Mouse (Mus musculus) lung, postnatal 0 days (tissue): ENCODE measurements around the gene Grap2.

ENCODE experiments used
- CTCF ChIP-seq: IDR thresholded peaks from 2 replicates; pipeline ENCODE4 v1.5.1; 2016; ENCODE audit warnings: antibody characterized with exemption, mild to moderate bottlenecking
- EP300 ChIP-seq: IDR thresholded peaks from 2 replicates; pipeline ENCODE4 v1.6.1; 2016; ENCODE audit warnings: antibody characterized with exemption, mild to moderate bottlenecking, control low read depth

- TF ChIP-seq CTCF (no peak), EP300 (no peak)
These were observed 7.2 kb upstream of the Grap2 start, which contains the start of gene Enthd1 for GRCm38 (mm10) chr15:80565106-80565665.
